Mouse (Mus musculus): ENCODE measurements around the gene Wdr1. TPM values are rescaled to one million over a fixed set of nuclear protein-coding genes. Genes with fewer than 3 reads are reported as not detected.

Gene Wdr1
- total RNA-seq, 2 experiments from 2014 or later = 242 to 257 TPM

Other genes with a start within 250 kb of the Wdr1 start
- 1 to 10 TPM; 6.7 to 7.9 TPM for gene Drd5, start 243.9 kb downstream of the Wdr1 start, total RNA-seq (2021)
- 1 to 10 TPM; 2.8 to 2.9 TPM for gene Slc2a9, start 60.1 kb downstream of the Wdr1 start, total RNA-seq (2021)
- 10 to 100 TPM; 13.8 to 16.5 TPM for gene Zfp518b, start 121.6 kb upstream of the Wdr1 start, total RNA-seq (2021)